Mouse (Mus musculus) spleen, adult 2 months (tissue): ENCODE measurements around the gene Nop9.

Source experiments
- CTCF ChIP-seq: fragments of 200-500 bp; IDR thresholded peaks from 2 replicates; pipeline ENCODE4 v1.5.1; 2011; ENCODE audit warnings: mild to moderate bottlenecking, inconsistent platforms; ENCODE audit not compliant: insufficient read depth, insufficient read length, insufficient replicate concordance; ENCODE audit errors: extremely low read depth
- POLR2A ChIP-seq: fragments of 200-500 bp; IDR thresholded peaks from 2 replicates; pipeline ENCODE4 v1.6.1; 2011; ENCODE audit warnings: low read depth, low read length, inconsistent platforms

- TF ChIP-seq POLR2A (no peak), CTCF (no peak)
Measured at GRCm38 (mm10) chr14:55730116-55730515, 15.4 kb upstream of the Nop9 start.
